Mouse (Mus musculus) frontal cortex, postnatal 14 days (tissue): Measurements from ENCODE around the gene Gm4216.
"Not testable (repeated sequence)": the region's sequence is repeated elsewhere in the genome, so short reads cannot be mapped to it uniquely, and the experiment has no call there.

Experiments
- DNase-seq, 2 experiments: peaks; one replicate each; pipeline ENCODE4 v3.0.0; 2022; ENCODE audit warnings: low spot score in 2 of 2

Gm4216 gene

GRCm38 (mm10) chr7:23019823-23020222 lies at the start of gene Gm4216:
Gm4216 (minus strand) TSS chr7:23019923.
- not testable (repeated sequence) for DNase-seq

- DNase-seq: not testable (repeated sequence)
Observed at GRCm38 (mm10) chr7:23067356-23067755, 47.6 kb upstream of the Gm4216 start, which contains the start of gene Gm8720. Gm8720 (minus strand) TSS chr7:23067456.

GRCm38 (mm10) chr7:23055240-23055639 lies 35.5 kb upstream of the Gm4216 start, which contains the start of gene Vmn1r163:
Vmn1r163 (plus strand) TSS chr7:23055540.
- DNase-seq: not testable (repeated sequence)

- not testable (repeated sequence) for DNase-seq
Observed at GRCm38 (mm10) chr7:22984573-22984972, 35.1 kb downstream of the Gm4216 start, which contains the start of gene Gm4214. Gm4214 (minus strand) TSS chr7:22984673.
